Mouse (Mus musculus) gastrocnemius, adult 2 months (tissue): ENCODE results near the gene Mettl22. TPM values are rescaled to one million over a fixed set of nuclear protein-coding genes. Genes with fewer than 3 reads are reported as not detected.

ENCODE experiments used
- DNase-seq: peaks from one replicate; pipeline ENCODE4 v3.0.0; 2022
- H3K27ac ChIP-seq: fragments of 200-600 bp; 2 replicates; pipeline ENCODE4 v1.8.1; 2022; ENCODE audit warnings: mild to moderate bottlenecking
- H3K4me3 ChIP-seq: fragments of 200-600 bp; 2 replicates; pipeline ENCODE4 v1.8.1; 2022; ENCODE audit warnings: mild to moderate bottlenecking, moderate library complexity
- CTCF ChIP-seq: fragments of 200-600 bp; IDR thresholded peaks from 2 replicates; pipeline ENCODE4 v1.8.1; 2022; ENCODE audit warnings: antibody characterized with exemption, mild to moderate bottlenecking, moderate library complexity
- intact Hi-C: fragments of 180-260 bp; cut with DNase I; formaldehyde crosslinking; loops from one replicate; pipeline ENCODE4 v1.15.1; 2025
- total RNA-seq, 2 experiments: library from RNA; stranded (reverse); gene quantifications; 2 replicates each; pipeline ENCODE4 v1.2.3; 2021

Gene Mettl22
- total RNA-seq, 2 experiments from 2014 or later: 89.1 to 89.4 TPM

DNA sequence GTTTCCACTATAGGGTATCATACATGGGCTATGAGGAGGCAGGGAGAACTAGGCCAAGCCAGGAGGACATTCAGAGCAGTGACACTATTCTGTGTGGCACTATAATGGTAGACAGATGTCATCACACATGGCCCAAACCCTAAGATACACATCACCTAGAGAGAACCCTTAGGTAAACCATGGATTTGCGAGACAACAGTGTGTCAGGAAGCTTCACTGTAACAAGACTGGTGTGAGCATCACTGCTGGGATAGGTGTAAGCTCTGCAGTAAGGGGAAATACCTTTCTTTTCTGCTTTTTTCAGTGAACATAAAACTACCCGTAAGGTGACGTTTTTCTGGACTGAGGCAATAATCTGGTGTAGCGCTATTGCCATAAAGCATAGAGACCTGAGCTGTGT lies 12.2 kb upstream of the Mettl22 start:
- H3K4me3 ChIP-seq: no peak overlapping the region
- no peak for TF ChIP-seq CTCF
- H3K27ac ChIP-seq: no peak overlapping the region
- intact Hi-C loops: no loop called here
- DNase-seq: no peak

DNA sequence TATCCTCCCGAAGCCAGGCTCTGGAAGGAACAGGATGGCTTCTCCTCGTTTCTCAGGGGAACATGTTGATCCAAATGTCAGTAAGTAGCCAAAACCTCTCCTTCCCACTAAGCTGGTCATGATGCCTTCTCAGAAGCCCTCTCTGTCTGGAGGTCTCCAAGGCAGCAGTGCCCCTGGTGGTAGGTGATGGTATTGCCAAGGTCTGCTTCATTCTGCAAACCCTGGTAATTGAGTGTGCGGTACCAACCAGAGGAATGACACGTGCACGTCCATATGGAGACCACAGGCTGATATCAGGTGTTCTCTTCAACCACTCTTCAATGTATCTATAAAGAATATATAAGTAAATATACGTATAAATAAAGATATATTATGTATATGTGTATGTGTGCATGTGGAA lies 11.5 kb upstream of the Mettl22 start:
- H3K27ac ChIP-seq: no peak overlapping the region
- TF ChIP-seq CTCF: peak; percentile 76
- intact Hi-C loops: no loop called here
- H3K4me3 ChIP-seq: no peak overlapping the region
- peak; percentile 59 for DNase-seq

- Histone ChIP-seq H3K4me3 (peak overlapping the region; percentile 97), H3K27ac (peak overlapping the region; percentile 90)
- no peak for TF ChIP-seq CTCF
- intact Hi-C loops: loop anchor here (5.0 kb wide), 1 partner anchor 58 kb away; no protein-coding TSS in a partner anchor
- DNase-seq: no peak
Observed at GRCm38 (mm10) chr16:8470132-8470531, 456 bp upstream of the Mettl22 start.

DNA sequence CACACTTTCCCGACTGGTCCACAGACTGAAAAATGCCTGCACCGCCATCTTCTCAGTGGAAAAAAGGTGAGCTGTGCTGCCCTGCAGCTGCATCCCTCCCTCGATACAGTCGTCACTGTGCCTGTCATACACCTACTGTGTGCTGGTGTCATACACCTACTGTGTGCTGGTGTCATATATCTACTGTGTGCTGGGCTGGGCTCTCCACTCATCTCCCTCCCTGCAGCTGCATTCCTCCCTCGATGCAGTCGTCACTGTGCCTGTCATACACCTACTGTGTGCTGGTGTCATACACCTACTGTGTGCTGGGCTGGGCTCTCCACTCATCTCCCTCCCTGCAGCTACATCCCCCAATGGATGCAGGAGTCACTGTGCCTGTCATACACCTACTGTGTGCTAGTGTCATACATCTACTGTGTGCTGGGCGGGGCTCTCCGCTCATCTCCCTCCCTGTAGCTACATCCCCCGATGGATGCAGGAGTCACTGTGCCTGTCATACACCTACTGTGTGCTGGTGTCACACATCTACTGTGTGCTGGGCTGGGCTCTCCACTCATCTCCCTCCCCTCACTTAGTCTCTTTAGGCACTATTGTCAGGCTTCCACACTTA lies 16.9 kb downstream of the Mettl22 start:
- H3K27ac ChIP-seq: no peak overlapping the region
- no peak overlapping the region for H3K4me3 ChIP-seq
- TF ChIP-seq CTCF: no peak
- intact Hi-C loops: no loop called here
- no peak for DNase-seq

- TF ChIP-seq CTCF: no peak
- no peak overlapping the region for H3K27ac ChIP-seq
- intact Hi-C loops: no loop called here
Observed at GRCm38 (mm10) chr16:8489340-8489739, 18.8 kb downstream of the Mettl22 start.

DNA sequence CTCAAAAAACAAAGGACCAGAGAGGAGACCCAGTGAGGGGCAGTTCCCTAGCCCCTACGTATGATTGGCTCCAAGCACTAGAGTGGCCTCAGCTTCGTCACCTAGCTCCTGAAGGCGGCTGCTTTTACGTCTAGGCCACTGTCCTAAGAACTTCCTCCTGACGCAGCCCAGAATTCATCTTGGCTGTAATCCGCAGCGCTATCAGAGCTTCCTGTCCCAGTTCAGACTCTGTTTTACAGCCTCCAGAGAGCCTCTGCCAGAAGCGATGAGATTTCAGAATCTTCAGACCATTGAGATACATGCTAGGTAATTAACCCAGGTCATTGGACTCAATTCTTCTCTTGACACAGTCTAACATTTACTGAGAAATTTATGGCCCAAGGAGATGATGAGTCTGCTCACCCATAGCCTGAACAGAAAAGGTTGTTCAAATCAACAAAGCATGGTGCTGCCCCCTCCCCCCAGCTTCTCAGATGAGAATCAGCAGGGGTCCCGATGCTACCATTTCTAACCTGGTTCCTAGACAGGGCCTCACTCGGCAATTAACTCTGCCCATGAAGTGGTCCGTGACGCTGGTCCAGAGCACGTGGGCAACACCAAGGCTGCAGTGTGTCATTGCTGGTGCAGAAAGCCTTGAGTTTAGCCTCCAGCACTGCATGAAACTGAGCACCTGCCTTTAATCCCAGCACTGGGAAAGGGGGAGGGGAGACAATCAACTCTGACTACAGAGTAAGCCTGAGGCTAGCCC lies 21.3 kb downstream of the Mettl22 start:
- no peak for DNase-seq
- intact Hi-C loops: loop anchor here (5.0 to 10.0 kb wide), 2 partner anchors 80 to 383 kb away; no protein-coding TSS in a partner anchor
- no peak overlapping the region for H3K4me3 ChIP-seq
- H3K27ac ChIP-seq: no peak overlapping the region
- no peak for TF ChIP-seq CTCF

More at GRCm38 (mm10) chr16:8489340-8489739, 18.8 kb downstream of the Mettl22 start:
- H3K4me3 ChIP-seq: no peak overlapping the region
- no peak for DNase-seq

GRCm38 (mm10) chr16:8494268-8494667 lies 23.7 kb downstream of the Mettl22 start:
- Histone ChIP-seq H3K27ac (no peak overlapping the region), H3K4me3 (no peak overlapping the region)
- intact Hi-C loops: loop anchor here (1.0 to 10.0 kb wide), 3 partner anchors 82 to 381 kb away; no protein-coding TSS in a partner anchor
- peak; percentile 65 for DNase-seq
- peak; percentile 86 for TF ChIP-seq CTCF

- no peak overlapping the region for H3K27ac ChIP-seq
- H3K4me3 ChIP-seq: no peak overlapping the region
- no peak for TF ChIP-seq CTCF
- intact Hi-C loops: loop anchor here (5.0 to 10.0 kb wide), 2 partner anchors 270 to 378 kb away; no protein-coding TSS in a partner anchor
- DNase-seq: no peak
Observed at GRCm38 (mm10) chr16:8496967-8497366, 26.4 kb downstream of the Mettl22 start.

GRCm38 (mm10) chr16:8504271-8504670 lies 33.7 kb downstream of the Mettl22 start:
- intact Hi-C loops: no loop called here
- no peak for TF ChIP-seq CTCF
- no peak overlapping the region for H3K4me3 ChIP-seq
- H3K27ac ChIP-seq: no peak overlapping the region
- DNase-seq: no peak

GRCm38 (mm10) chr16:8509894-8510293 lies 39.3 kb downstream of the Mettl22 start:
- Histone ChIP-seq H3K27ac (no peak overlapping the region), H3K4me3 (no peak overlapping the region)
- no peak for TF ChIP-seq CTCF
- DNase-seq: no peak
- intact Hi-C loops: no loop called here

GRCm38 (mm10) chr16:8512830-8513229 lies 42.2 kb downstream of the Mettl22 start:
- Histone ChIP-seq H3K27ac (no peak overlapping the region; the same call in 1 of the 2 replicates), H3K4me3 (peak overlapping the region; percentile 83)
- no peak for TF ChIP-seq CTCF
- DNase-seq: no peak
- intact Hi-C loops: no loop called here

DNA sequence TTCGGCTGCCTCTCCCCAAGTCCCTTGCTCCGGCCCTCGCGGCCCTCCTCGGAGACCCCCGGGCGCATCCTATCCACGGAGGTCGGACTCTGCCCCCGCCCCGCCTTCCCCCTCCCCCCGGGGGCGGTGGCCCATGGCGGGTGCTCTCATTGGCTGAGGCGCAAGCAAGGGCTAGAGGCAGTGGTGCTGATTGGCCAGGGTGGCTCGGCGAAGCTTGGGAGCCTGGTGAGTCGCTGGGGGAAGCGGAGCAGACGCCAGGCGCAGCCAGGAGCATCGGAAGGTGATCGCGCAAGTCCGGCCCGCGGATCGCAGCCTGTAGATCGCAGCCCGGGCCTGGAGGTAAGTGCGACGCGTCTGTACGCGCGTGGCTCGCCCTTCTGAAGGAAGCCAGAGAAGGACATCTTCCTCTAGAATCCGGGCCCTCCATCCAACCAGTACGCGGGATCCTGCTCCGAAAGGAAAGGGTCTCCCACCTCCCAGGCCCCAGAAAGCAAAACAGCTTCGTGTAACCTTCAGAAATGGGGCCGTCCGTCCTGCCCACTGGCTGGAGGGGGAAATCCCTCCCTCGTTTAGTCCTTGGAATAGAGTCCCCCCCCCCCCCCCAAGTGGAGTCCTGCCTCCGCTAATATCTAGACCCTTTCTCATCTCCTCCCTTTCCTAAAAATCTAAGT lies 42.8 kb downstream of the Mettl22 start, which contains the start of gene Abat:
TSS of gene Abat (plus strand) at position 194 of the 671 bp plus-strand sequence.
- DNase-seq: peak; percentile 95
- TF ChIP-seq CTCF: no peak
- H3K4me3 ChIP-seq: peak within 1 kb of the TSS; percentile 83
- H3K27ac ChIP-seq: peak within 1 kb of the TSS; percentile 61
- intact Hi-C loops: no loop called here

GRCm38 (mm10) chr16:8514180-8514579 lies 43.6 kb downstream of the Mettl22 start:
- intact Hi-C loops: no loop called here
- no peak for TF ChIP-seq CTCF
- Histone ChIP-seq H3K4me3 (peak overlapping the region; percentile 83), H3K27ac (no peak overlapping the region)
- DNase-seq: no peak
